ENCODE assay signal across 24 mouse cellular contexts in the genomic region with DNA sequence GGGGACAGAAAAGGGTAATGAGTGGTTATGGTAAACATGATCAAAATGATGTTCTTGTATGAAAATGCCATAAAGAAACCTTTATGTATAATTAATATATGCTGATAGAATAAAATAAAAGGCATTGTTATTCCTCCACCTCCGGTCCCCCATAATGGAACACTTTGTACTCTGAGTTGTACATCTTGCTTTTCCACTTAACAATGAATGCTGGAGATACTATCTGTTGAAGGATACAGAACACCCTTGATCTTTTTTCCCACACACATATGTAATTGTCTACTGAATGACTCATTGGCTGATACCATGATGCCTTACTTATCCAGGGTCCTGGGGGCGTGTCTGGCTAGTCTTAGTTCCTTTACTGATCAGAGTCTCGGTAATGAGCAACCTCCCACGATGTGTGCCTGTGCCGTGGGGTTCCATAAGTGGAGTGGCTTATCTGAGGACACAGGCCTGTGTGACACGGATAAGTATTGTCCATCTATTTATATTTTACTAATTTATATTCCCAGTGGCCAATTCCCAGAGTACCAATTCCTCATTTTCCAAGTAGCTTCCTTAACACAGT. TPM values are rescaled to one million over a fixed set of nuclear protein-coding genes. Genes with fewer than 3 reads are reported as not detected.
DNase-seq lines count a peak whose midpoint lies in the region; ATAC-seq and TF ChIP-seq lines count a peak whose summit lies in the region.
"Had no signal": no experiment of that assay in that cellular context is flagged by ENCODE, and none has a peak within 500 bp of the region (broad histone marks: within the 10 kb centered on the region; RNA-seq: fewer than 3 reads in every experiment).

No protein-coding gene starts in this region.

- intact Hi-C loops in heart, postnatal 25 days (cut with DNase I), result no loop called here

- H3K27me3 ChIP-seq in heart, postnatal 0 days (ENCODE audit: control insufficient read depth, insufficient read depth, low read length), result no peaks in the 10 kb centered on the region
- no peaks in the 10 kb centered on the region for H3K27me3 ChIP-seq in neural tube, embryonic 13.5 days
- no peaks in the 10 kb centered on the region for H3K27me3 ChIP-seq in neural tube, embryonic 15.5 days (replicated peaks)
- H3K27me3 ChIP-seq: CH12.LX; embryonic facial prominence, embryonic 15.5 days; hindbrain, embryonic 12.5 days had no signal

- no peak for TF ChIP-seq CTCF in heart, postnatal 0 days (IDR thresholded peaks at IDR 0.05; ENCODE audit: low read depth)
- no peak for TF ChIP-seq CTCF in lung, adult 2 months (IDR thresholded peaks at IDR 0.05; ENCODE audit: insufficient read depth, low read length)

- DNase-seq in heart, postnatal 0 days (ENCODE audit: low spot score), result peak; percentile 31
- no peak for DNase-seq in heart, postnatal 25 days (ENCODE audit: low spot score)
- peak; percentile 13 for DNase-seq in lung, postnatal 14 days
- DNase-seq in lung, adult 2 months, result no peak
- DNase-seq in spleen, adult 12 weeks (ENCODE audit: low spot score), result no peak
- DNase-seq: adrenal gland, adult 8-10 months; adrenal gland, postnatal 36 days; cerebellum, adult 11 months; cerebellum, adult 8-10 months; cerebellum, postnatal 14 days; embryo, embryonic 11 days; gastrocnemius, adult 2 months; gastrocnemius, postnatal 25 days; heart, postnatal 36 days had no signal

- H3K9ac ChIP-seq in heart, postnatal 0 days (replicated peaks; ENCODE audit: low read depth, low read length), result no peak overlapping the region
- no peak overlapping the region for H3K9ac ChIP-seq in neural tube, embryonic 13.5 days
- H3K9ac ChIP-seq in neural tube, embryonic 15.5 days (replicated peaks), result no peak overlapping the region
- H3K9ac ChIP-seq: embryonic facial prominence, embryonic 15.5 days; hindbrain, embryonic 12.5 days had no signal

- 0 out of 2 replicates have a peak, but pooled peaks cover 5% of the 10 kb centered on the region for H3K4me1 ChIP-seq in heart, postnatal 0 days (ENCODE audit: control insufficient read depth, insufficient read depth)
- H3K4me1 ChIP-seq in lung, adult 2 months (ENCODE audit: control insufficient read depth, insufficient read depth, low read length), result peaks cover 13% of the 10 kb centered on the region; the same call in 1 of the 2 replicates
- no peaks in the 10 kb centered on the region; the same call in 1 of the 2 replicates for H3K4me1 ChIP-seq in neural tube, embryonic 13.5 days (replicated peaks)
- H3K4me1 ChIP-seq in neural tube, embryonic 15.5 days, result no peaks in the 10 kb centered on the region
- H3K4me1 ChIP-seq: embryonic facial prominence, embryonic 15.5 days; forebrain, embryonic 10.5 days; hindbrain, embryonic 12.5 days had no signal

- peak overlapping the region; percentile 68 for H3K27ac ChIP-seq in heart, postnatal 0 days (ENCODE audit: low read depth)
- 0 out of 2 replicates have a peak overlapping the region, but pooled peaks have one; percentile 38 for H3K27ac ChIP-seq in neural tube, embryonic 13.5 days (replicated peaks)
- H3K27ac ChIP-seq in neural tube, embryonic 15.5 days (replicated peaks), result no peak overlapping the region
- H3K27ac ChIP-seq: embryonic facial prominence, embryonic 15.5 days; forebrain, embryonic 10.5 days; gastrocnemius, adult 2 months; heart, embryonic 10.5 days; hindbrain, embryonic 12.5 days had no signal

- TF ChIP-seq EP300 in heart, postnatal 0 days (IDR thresholded peaks at IDR 0.05; ENCODE audit: low read depth), result peak; percentile 57; the same call in 1 of the 2 replicates

- WGBS in heart, postnatal 0 days, result 31% methylated on average over 6 of the region's 6 CpGs
- 42% methylated on average over 6 of the region's 6 CpGs for WGBS in lung, adult 2 months
- WGBS in neural tube, embryonic 13.5 days, result 79% methylated on average over 6 of the region's 6 CpGs
- WGBS in neural tube, embryonic 15.5 days, result 88% methylated on average over 6 of the region's 6 CpGs

- H3K4me3 ChIP-seq in heart, postnatal 0 days (ENCODE audit: low read depth, low read length), result no peak overlapping the region
- no peak overlapping the region for H3K4me3 ChIP-seq in lung, adult 2 months (replicated peaks; ENCODE audit: extremely low read depth, low read depth, low read length)
- no peak overlapping the region for H3K4me3 ChIP-seq in neural tube, embryonic 13.5 days
- H3K4me3 ChIP-seq in neural tube, embryonic 15.5 days (replicated peaks), result no peak overlapping the region
- H3K4me3 ChIP-seq: embryonic facial prominence, embryonic 15.5 days; erythroblast, embryonic 14.5 days; forebrain, embryonic 10.5 days; gastrocnemius, adult 2 months; heart, embryonic 10.5 days; hindbrain, embryonic 12.5 days had no signal

- H3K9me3 ChIP-seq in heart, postnatal 0 days (replicated peaks; ENCODE audit: control insufficient read depth, low read length), result no peaks in the 10 kb centered on the region
- no peaks in the 10 kb centered on the region for H3K9me3 ChIP-seq in neural tube, embryonic 13.5 days
- no peaks in the 10 kb centered on the region for H3K9me3 ChIP-seq in neural tube, embryonic 15.5 days (replicated peaks)
- H3K9me3 ChIP-seq: embryonic facial prominence, embryonic 15.5 days; forebrain, embryonic 10.5 days; heart, embryonic 10.5 days; hindbrain, embryonic 12.5 days had no signal

- H3K4me2 ChIP-seq in heart, postnatal 0 days (ENCODE audit: low read depth, low read length), result no peak overlapping the region
- no peak overlapping the region for H3K4me2 ChIP-seq in neural tube, embryonic 13.5 days
- H3K4me2 ChIP-seq in neural tube, embryonic 15.5 days, result no peak overlapping the region
- H3K4me2 ChIP-seq: embryonic facial prominence, embryonic 15.5 days; hindbrain, embryonic 12.5 days had no signal

- H3K36me3 ChIP-seq in heart, postnatal 0 days (replicated peaks; ENCODE audit: control insufficient read depth, insufficient read depth, low read length), result peaks cover 80% of the 10 kb centered on the region
- H3K36me3 ChIP-seq in neural tube, embryonic 13.5 days, result peaks cover 50% of the 10 kb centered on the region
- 0 out of 2 replicates have a peak, but pooled peaks cover 3% of the 10 kb centered on the region for H3K36me3 ChIP-seq in neural tube, embryonic 15.5 days

- no peak for TF ChIP-seq POLR2A in lung, adult 2 months (IDR thresholded peaks at IDR 0.05; ENCODE audit: borderline replicate concordance, extremely low read depth, low read depth, low read length)

- ATAC-seq in heart, postnatal 0 days (ENCODE audit: insufficient read depth, low read depth), result peak; percentile 57
- ATAC-seq in neural tube, embryonic 13.5 days (ENCODE audit: low read depth), result no peak
- no peak for ATAC-seq in neural tube, embryonic 15.5 days (ENCODE audit: low FRiP score)
- ATAC-seq: forebrain, embryonic 14.5 days; hindbrain, embryonic 16.5 days had no signal

RNA-seq across cellular contexts. Expression of a gene that starts 17.1 kb away (rescaled TPM):
- total RNA-seq in heart, postnatal 0 days (2014; rRNA removed; ENCODE audit: low replicate concordance), result 8.7 and 10.7 TPM in 2 replicates
- polyA plus RNA-seq in heart, postnatal 0 days (2015; fragmentation: Nextera tagmentation; extraction: Ambion mirVana), result 5.1 and 6.4 TPM in 2 replicates
- 10 to 100 TPM; 29.3 to 34.2 TPM for total RNA-seq in heart, postnatal 25 days (2021)
- polyA plus RNA-seq in lung, adult 2 months (2012; rRNA removed), result 12.1 and 15.7 TPM in 2 replicates
- 16.0 and 17.0 TPM in 2 replicates for polyA plus RNA-seq in neural tube, embryonic 13.5 days (2015; fragmentation: Nextera tagmentation; extraction: Ambion mirVana)
- polyA plus RNA-seq in neural tube, embryonic 15.5 days (2015; fragmentation: Nextera tagmentation; extraction: Ambion mirVana), result 14.6 and 15.9 TPM in 2 replicates

RNA-seq across cellular contexts. Expression of a gene that starts 17.2 kb away (rescaled TPM):
- 48.7 and 61.6 TPM in 2 replicates for total RNA-seq in heart, postnatal 0 days (2014; rRNA removed; ENCODE audit: low replicate concordance)
- polyA plus RNA-seq in heart, postnatal 0 days (2015; fragmentation: Nextera tagmentation; extraction: Ambion mirVana), result 33.9 and 37.0 TPM in 2 replicates
- 10 to 100 TPM; 30.0 TPM for total RNA-seq in heart, postnatal 25 days (2021)
- 39.1 and 39.3 TPM in 2 replicates for polyA plus RNA-seq in lung, adult 2 months (2012; rRNA removed)
- 33.4 and 37.7 TPM in 2 replicates for polyA plus RNA-seq in neural tube, embryonic 13.5 days (2015; fragmentation: Nextera tagmentation; extraction: Ambion mirVana)
- 18.5 and 36.8 TPM in 2 replicates for polyA plus RNA-seq in neural tube, embryonic 15.5 days (2015; fragmentation: Nextera tagmentation; extraction: Ambion mirVana)

Comparison
In these comparisons a context has a peak if more than half of its experiments do, and no peak if none do; other contexts are left out.
1. DNase-seq: peak in heart, postnatal 0 days (single experiment) and lung, postnatal 14 days (single experiment); none in heart, postnatal 25 days (single experiment), lung, adult 2 months (single experiment) and spleen, adult 12 weeks (single experiment).